Mouse (Mus musculus): Measurements from ENCODE around the gene Mrap2. TPM values are rescaled to one million over a fixed set of nuclear protein-coding genes. Genes with fewer than 3 reads are reported as not detected.

Gene Mrap2
- total and polyA plus RNA-seq, 2 experiments = not detected

DNA sequence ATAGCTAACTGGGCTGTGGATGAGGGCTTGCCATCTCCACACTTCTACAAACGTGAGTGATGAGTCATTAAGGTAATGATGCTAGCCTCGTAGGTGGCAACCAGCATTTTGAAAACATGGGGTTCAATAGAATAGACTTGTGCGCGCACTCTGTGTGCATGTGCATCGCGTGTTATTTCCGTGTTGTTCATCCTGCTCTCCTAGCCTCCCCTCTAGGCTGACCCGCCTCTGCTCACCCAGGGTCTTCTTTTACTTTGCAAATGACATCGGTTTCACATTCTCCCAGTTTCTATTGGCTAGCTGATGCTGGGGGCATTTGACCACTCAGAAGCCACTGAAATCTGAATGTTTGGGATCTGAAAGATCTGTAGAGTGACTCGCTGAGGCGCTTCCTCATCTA lies 1.6 kb downstream of the Mrap2 start:
- no peak overlapping the region for H3K9ac ChIP-seq (ENCODE audit: low read depth, low read length)
- no peak overlapping the region for H3K4me3 ChIP-seq (ENCODE audit: insufficient read depth, low read depth, low read length)
- no peaks in the 10 kb centered on the region for H3K4me1 ChIP-seq (ENCODE audit: control insufficient read depth, insufficient read depth, low read length)
- 32% methylated on average over 11 of the region's 11 CpGs for WGBS
- DNase-seq (ENCODE audit: extremely low read depth, low read depth, low spot score) = no peak
- H3K27ac ChIP-seq (replicated peaks; ENCODE audit: insufficient read depth, low read depth, low read length) = no peak overlapping the region
- peaks cover 11% of the 10 kb centered on the region; the same call in 1 of the 2 replicates for H3K27me3 ChIP-seq (ENCODE audit: control insufficient read depth, insufficient read depth, low read length)
- TF ChIP-seq CTCF (IDR thresholded peaks at IDR 0.05; ENCODE audit: low read depth, low read length) = no peak
- TF ChIP-seq POLR2A (IDR thresholded peaks at IDR 0.05; ENCODE audit: extremely low read depth, insufficient read depth, low read length) = no peak
- no peaks in the 10 kb centered on the region for H3K79me2 ChIP-seq (ENCODE audit: control insufficient read depth, insufficient read depth, low read length)
- no peaks in the 10 kb centered on the region for H3K36me3 ChIP-seq (ENCODE audit: control insufficient read depth, insufficient read depth, low read length)

GRCm38 (mm10) chr9:87146400-87146799 lies 2.3 kb downstream of the Mrap2 start:
- Histone ChIP-seq H3K79me2 (ENCODE audit: control insufficient read depth, insufficient read depth, low read length) (no peaks in the 10 kb centered on the region), H3K4me3 (ENCODE audit: insufficient read depth, low read depth, low read length) (no peak overlapping the region), H3K27ac (replicated peaks; ENCODE audit: insufficient read depth, low read depth, low read length) (no peak overlapping the region), H3K27me3 (ENCODE audit: control insufficient read depth, insufficient read depth, low read length) (peaks cover 11% of the 10 kb centered on the region; the same call in 1 of the 2 replicates), H3K4me1 (ENCODE audit: control insufficient read depth, insufficient read depth, low read length) (no peaks in the 10 kb centered on the region), H3K36me3 (ENCODE audit: control insufficient read depth, insufficient read depth, low read length) (no peaks in the 10 kb centered on the region), H3K9ac (ENCODE audit: low read depth, low read length) (no peak overlapping the region)
- TF ChIP-seq POLR2A (IDR thresholded peaks at IDR 0.05; ENCODE audit: extremely low read depth, insufficient read depth, low read length) = no peak
- no peak for TF ChIP-seq CTCF (IDR thresholded peaks at IDR 0.05; ENCODE audit: low read depth, low read length)
- WGBS = 77% methylated on average over 4 of the region's 4 CpGs
- no peak for DNase-seq (ENCODE audit: extremely low read depth, low read depth, low spot score)

- no peaks in the 10 kb centered on the region for H3K36me3 ChIP-seq (ENCODE audit: control insufficient read depth, insufficient read depth, low read length)
- WGBS = 63% methylated on average over 2 of the region's 2 CpGs
- H3K4me1 ChIP-seq (ENCODE audit: control insufficient read depth, insufficient read depth, low read length) = no peaks in the 10 kb centered on the region
- no peak overlapping the region for H3K4me3 ChIP-seq (ENCODE audit: insufficient read depth, low read depth, low read length)
- TF ChIP-seq CTCF (IDR thresholded peaks at IDR 0.05; ENCODE audit: low read depth, low read length) (no peak), POLR2A (IDR thresholded peaks at IDR 0.05; ENCODE audit: extremely low read depth, insufficient read depth, low read length) (no peak)
- no peak overlapping the region for H3K27ac ChIP-seq (replicated peaks; ENCODE audit: insufficient read depth, low read depth, low read length)
- H3K9ac ChIP-seq (ENCODE audit: low read depth, low read length) = no peak overlapping the region
- no peaks in the 10 kb centered on the region for H3K79me2 ChIP-seq (ENCODE audit: control insufficient read depth, insufficient read depth, low read length)
- H3K27me3 ChIP-seq (ENCODE audit: control insufficient read depth, insufficient read depth, low read length) = peaks cover 11% of the 10 kb centered on the region; the same call in 1 of the 2 replicates
- no peak for DNase-seq (ENCODE audit: extremely low read depth, low read depth, low spot score)
Measured at GRCm38 (mm10) chr9:87147927-87148326, 3.8 kb downstream of the Mrap2 start.

- peak; percentile 4 for DNase-seq (ENCODE audit: extremely low read depth, low read depth, low spot score)
- WGBS = 100% methylated on average over 1 of the region's 1 CpGs
- Histone ChIP-seq H3K27ac (replicated peaks; ENCODE audit: insufficient read depth, low read depth, low read length) (no peak overlapping the region), H3K79me2 (ENCODE audit: control insufficient read depth, insufficient read depth, low read length) (no peaks in the 10 kb centered on the region), H3K4me3 (ENCODE audit: insufficient read depth, low read depth, low read length) (no peak overlapping the region), H3K9ac (ENCODE audit: low read depth, low read length) (no peak overlapping the region), H3K4me1 (ENCODE audit: control insufficient read depth, insufficient read depth, low read length) (no peaks in the 10 kb centered on the region), H3K27me3 (ENCODE audit: control insufficient read depth, insufficient read depth, low read length) (no peaks in the 10 kb centered on the region), H3K36me3 (ENCODE audit: control insufficient read depth, insufficient read depth, low read length) (no peaks in the 10 kb centered on the region)
- TF ChIP-seq POLR2A (IDR thresholded peaks at IDR 0.05; ENCODE audit: extremely low read depth, insufficient read depth, low read length) = no peak
- TF ChIP-seq CTCF (IDR thresholded peaks at IDR 0.05; ENCODE audit: low read depth, low read length) = no peak
Measured at GRCm38 (mm10) chr9:87152641-87153325, 8.7 kb downstream of the Mrap2 start.

- H3K79me2 ChIP-seq (ENCODE audit: control insufficient read depth, insufficient read depth, low read length) = no peaks in the 10 kb centered on the region
- no peak for DNase-seq (ENCODE audit: extremely low read depth, low read depth, low spot score)
- H3K4me3 ChIP-seq (ENCODE audit: insufficient read depth, low read depth, low read length) = no peak overlapping the region
- WGBS = 74% methylated on average over 4 of the region's 4 CpGs
- TF ChIP-seq POLR2A (IDR thresholded peaks at IDR 0.05; ENCODE audit: extremely low read depth, insufficient read depth, low read length) = no peak
- TF ChIP-seq CTCF (IDR thresholded peaks at IDR 0.05; ENCODE audit: low read depth, low read length) = no peak
- no peak overlapping the region for H3K9ac ChIP-seq (ENCODE audit: low read depth, low read length)
- H3K27ac ChIP-seq (replicated peaks; ENCODE audit: insufficient read depth, low read depth, low read length) = no peak overlapping the region
- H3K4me1 ChIP-seq (ENCODE audit: control insufficient read depth, insufficient read depth, low read length) = no peaks in the 10 kb centered on the region
- no peaks in the 10 kb centered on the region for H3K36me3 ChIP-seq (ENCODE audit: control insufficient read depth, insufficient read depth, low read length)
- 0 out of 2 replicates have a peak, but pooled peaks cover 2% of the 10 kb centered on the region for H3K27me3 ChIP-seq (ENCODE audit: control insufficient read depth, insufficient read depth, low read length)
Measured at GRCm38 (mm10) chr9:87162559-87162958, 18.5 kb downstream of the Mrap2 start.

All from liver, adult 2 months (tissue).